Mouse (Mus musculus) thymus, adult 2 months (tissue): ENCODE results near the gene Qdpr. TPM values are rescaled to one million over a fixed set of nuclear protein-coding genes. Genes with fewer than 3 reads are reported as not detected.

Experiments used
- DNase-seq: peaks from one replicate; pipeline ENCODE4 v3.0.0; 2021
- H3K27ac ChIP-seq: fragments of 200-500 bp; 2 replicates; pipeline ENCODE4 v1.5.1; 2012; ENCODE audit warnings: low read length, control low read depth; ENCODE audit not compliant: control insufficient read depth, insufficient read depth
- H3K27me3 ChIP-seq: fragments of 200-500 bp; 2 replicates; pipeline ENCODE4 v1.6.1; 2012; ENCODE audit warnings: mild to moderate bottlenecking, low read length, moderate library complexity, mixed read lengths; ENCODE audit not compliant: control insufficient read depth, insufficient read depth
- H3K36me3 ChIP-seq: fragments of 200-500 bp; 2 replicates; pipeline ENCODE4 v1.6.1; 2012; ENCODE audit warnings: mild to moderate bottlenecking, low read length, moderate library complexity; ENCODE audit not compliant: control insufficient read depth, insufficient read depth
- H3K4me1 ChIP-seq: fragments of 200-500 bp; replicated peaks from 2 replicates; pipeline ENCODE4 v1.6.1; 2012; ENCODE audit warnings: low read length; ENCODE audit not compliant: control insufficient read depth, insufficient read depth
- H3K4me3 ChIP-seq: fragments of 200-500 bp; 2 replicates; pipeline ENCODE4 v1.5.1; 2012; ENCODE audit warnings: mild to moderate bottlenecking, low read length, control low read depth, moderate library complexity; ENCODE audit not compliant: control insufficient read depth, insufficient read depth
- CTCF ChIP-seq: fragments of 200-500 bp; IDR thresholded peaks from 2 replicates; pipeline ENCODE4 v1.5.1; 2012; ENCODE audit warnings: mild to moderate bottlenecking, control low read depth, low read length, moderate library complexity, borderline replicate concordance; ENCODE audit not compliant: control insufficient read depth, poor library complexity, insufficient read depth; ENCODE audit errors: extremely low read depth
- POLR2A ChIP-seq: fragments of 200-500 bp; IDR thresholded peaks from 2 replicates; pipeline ENCODE4 v1.6.1; 2012; ENCODE audit warnings: mild to moderate bottlenecking, low read length, control low read depth, moderate library complexity; ENCODE audit not compliant: control insufficient read depth, poor library complexity, insufficient read depth; ENCODE audit errors: extremely low read depth
- WGBS: fragments of 180-500 bp; shearing (Covaris S2); methylation state at CpG from one replicate; pipeline ENCODE4 v1.1.7; 2018; 5-methylcytosine and 5-hydroxymethylcytosine counted together
- polyA plus RNA-seq: library from polyadenylated mRNA; depleted of rRNA; stranded (reverse); fragments of >200 nt; gene quantifications from 2 replicates; pipeline ENCODE4 v1.2.3, GENCODE M21; 2012

Gene Qdpr
- polyA plus RNA-seq, 1 experiment, result 54.3 TPM

DNA sequence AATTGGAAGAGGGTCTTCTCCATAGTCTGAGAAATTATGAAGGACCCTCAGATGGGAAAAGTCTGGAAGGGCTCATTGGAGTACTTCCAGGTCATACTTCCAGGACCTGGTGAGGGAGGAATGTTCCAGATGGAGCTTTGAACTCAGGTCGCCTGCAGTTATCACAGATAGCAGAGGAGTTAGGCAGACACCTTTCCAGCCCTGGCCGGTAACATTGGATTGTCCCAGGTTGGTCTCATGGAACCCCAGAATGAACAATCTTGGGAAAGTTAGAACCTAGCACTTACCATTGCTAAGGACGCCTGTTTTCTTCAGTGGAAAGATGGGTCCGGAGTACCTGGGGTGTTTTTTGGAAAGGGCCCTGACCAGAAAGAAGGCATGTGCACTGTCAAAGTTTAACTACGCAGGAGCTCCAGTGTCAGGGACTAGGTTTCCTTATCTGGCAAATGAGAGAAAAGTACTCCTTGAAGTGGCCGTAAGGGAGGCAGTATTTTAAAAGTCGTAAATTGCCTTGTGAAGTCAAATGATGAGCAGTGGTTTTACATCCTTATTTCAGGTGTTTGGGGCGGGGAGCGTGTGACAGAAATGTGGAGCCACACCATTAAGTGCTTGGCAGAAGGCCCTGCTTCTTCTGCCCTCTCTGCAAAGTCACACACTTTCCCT, 44.2 kb upstream of the Qdpr start:
- Histone ChIP-seq H3K27me3 (no peaks in the 10 kb centered on the region), H3K4me3 (peak overlapping the region; percentile 77; the same call in 1 of the 2 replicates), H3K27ac (no peak overlapping the region), H3K36me3 (no peaks in the 10 kb centered on the region), H3K4me1 (peaks cover 6% of the 10 kb centered on the region)
- no peak for DNase-seq
- WGBS, result 88% methylated on average over 9 of the region's 9 CpGs
- TF ChIP-seq CTCF (no peak), POLR2A (no peak)

- Histone ChIP-seq H3K4me3 (peak within 1 kb of the TSS; percentile 77), H3K27me3 (no peaks in the 10 kb centered on the region), H3K36me3 (no peaks in the 10 kb centered on the region), H3K27ac (no peak within 1 kb of the TSS), H3K4me1 (peaks cover 6% of the 10 kb centered on the region)
- TF ChIP-seq POLR2A, result peak; percentile 44; the same call in 1 of the 2 replicates
- TF ChIP-seq CTCF, result peak; percentile 70; the same call in 1 of the 2 replicates
- peak; percentile 99 for DNase-seq
- 1% methylated on average over 78 of the region's 78 CpGs for WGBS
These were observed 43.4 kb upstream of the Qdpr start, which contains the start of gene Lap3 for GRCm38 (mm10) chr5:45493191-45494092. Gene Lap3, plus strand, starts transcription at chr5:45493374.

DNA sequence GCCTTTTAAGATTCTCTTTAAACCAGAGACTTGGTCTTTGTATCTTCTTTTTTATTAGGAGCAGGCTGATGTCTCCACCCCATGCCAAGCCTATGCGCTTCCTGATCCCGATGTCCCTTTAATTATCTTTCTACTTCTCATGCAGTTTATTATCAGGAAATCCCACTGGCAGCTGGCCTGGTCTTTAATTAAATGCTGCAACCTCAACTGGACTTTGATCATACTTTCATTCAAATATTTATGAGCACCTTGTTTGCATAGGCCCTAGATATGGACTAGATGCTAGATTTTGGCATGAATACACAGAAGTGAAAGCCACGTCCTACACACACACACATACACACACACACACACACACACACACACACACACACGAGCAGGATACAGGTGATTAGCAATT, 41.7 kb upstream of the Qdpr start:
- TF ChIP-seq CTCF, result no peak
- TF ChIP-seq POLR2A, result no peak
- no peaks in the 10 kb centered on the region for H3K27me3 ChIP-seq
- no peak overlapping the region for H3K27ac ChIP-seq
- H3K4me3 ChIP-seq, result no peak overlapping the region
- H3K36me3 ChIP-seq, result no peaks in the 10 kb centered on the region
- no peak for DNase-seq
- peaks cover 6% of the 10 kb centered on the region for H3K4me1 ChIP-seq
- 75% methylated on average over 4 of the region's 4 CpGs for WGBS

DNA sequence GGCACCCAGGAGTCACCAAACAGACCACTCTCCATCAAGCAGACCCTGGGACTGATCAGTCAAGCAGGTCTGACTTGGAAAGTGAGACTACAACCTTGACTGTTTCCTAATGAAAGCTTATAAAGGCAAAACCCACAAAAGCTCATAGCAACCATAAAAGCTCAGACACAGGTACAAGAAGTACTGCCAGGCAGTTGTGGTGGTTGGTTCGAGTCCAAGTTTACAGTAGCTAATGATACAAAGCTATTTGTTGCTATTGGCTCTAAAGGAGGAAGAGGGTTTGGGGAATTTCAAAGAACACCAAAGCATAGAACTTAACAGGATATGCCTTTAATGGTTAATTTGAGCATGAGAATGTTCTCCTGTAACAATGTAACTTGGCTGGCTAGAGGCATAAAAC, 33.6 kb upstream of the Qdpr start:
- TF ChIP-seq POLR2A, result no peak
- TF ChIP-seq CTCF, result no peak
- Histone ChIP-seq H3K36me3 (no peaks in the 10 kb centered on the region), H3K27ac (no peak overlapping the region), H3K4me1 (no peaks in the 10 kb centered on the region), H3K4me3 (no peak overlapping the region), H3K27me3 (no peaks in the 10 kb centered on the region)
- 89% methylated on average over 1 of the region's 1 CpGs for WGBS
- DNase-seq, result no peak

GRCm38 (mm10) chr5:45482607-45483006, 32.6 kb upstream of the Qdpr start:
- TF ChIP-seq CTCF (no peak), POLR2A (no peak)
- H3K27me3 ChIP-seq, result no peaks in the 10 kb centered on the region
- 83% methylated on average over 3 of the region's 3 CpGs for WGBS
- no peak overlapping the region for H3K27ac ChIP-seq
- H3K4me1 ChIP-seq, result no peaks in the 10 kb centered on the region
- H3K36me3 ChIP-seq, result no peaks in the 10 kb centered on the region
- DNase-seq, result no peak
- no peak overlapping the region for H3K4me3 ChIP-seq

- H3K27me3 ChIP-seq, result no peaks in the 10 kb centered on the region
- 92% methylated on average over 2 of the region's 2 CpGs for WGBS
- no peaks in the 10 kb centered on the region for H3K36me3 ChIP-seq
- no peaks in the 10 kb centered on the region for H3K4me1 ChIP-seq
- H3K4me3 ChIP-seq, result no peak overlapping the region
- H3K27ac ChIP-seq, result no peak overlapping the region
- no peak for DNase-seq
- no peak for TF ChIP-seq POLR2A
- no peak for TF ChIP-seq CTCF
These were observed 31.1 kb upstream of the Qdpr start for GRCm38 (mm10) chr5:45481125-45481524.
